Comparison of ENCODE assay signal across 25 mouse cellular contexts in genomic region chr9:23306226-23306625, GRCm38 (mm10).
DNase-seq lines count a peak whose midpoint lies in the region; ATAC-seq and TF ChIP-seq lines count a peak whose summit lies in the region.
"Had no signal": no experiment of that assay in that cellular context is flagged by ENCODE, and none has a peak within 500 bp of the region (broad histone marks: within the 10 kb centered on the region; RNA-seq: fewer than 3 reads in every experiment).

No protein-coding gene starts in this region.

- TF ChIP-seq EP300 in heart, adult 2 months (IDR thresholded peaks at IDR 0.05; ENCODE audit: insufficient read depth, low read depth, low read length) = no peak
- no peak for TF ChIP-seq EP300 in lung, postnatal 0 days (IDR thresholded peaks at IDR 0.05)

- intact Hi-C loops in heart, adult 2 months (cut with DNase I) = no loop called here

- H3K4me1 ChIP-seq in heart, adult 2 months (ENCODE audit: control insufficient read depth, insufficient read depth, low read length) = no peaks in the 10 kb centered on the region
- H3K4me1 ChIP-seq in lung, postnatal 0 days (ENCODE audit: insufficient read depth, low read depth, low read length) = no peaks in the 10 kb centered on the region
- H3K4me1 ChIP-seq: embryonic facial prominence, embryonic 15.5 days had no signal

- TF ChIP-seq CTCF in heart, adult 2 months (IDR thresholded peaks at IDR 0.05) = no peak
- no peak for TF ChIP-seq CTCF in lung, postnatal 0 days (IDR thresholded peaks at IDR 0.05)

- no peaks in the 10 kb centered on the region for H3K27me3 ChIP-seq in heart, adult 2 months (ENCODE audit: control insufficient read depth, insufficient read depth, low read length)
- no peaks in the 10 kb centered on the region for H3K27me3 ChIP-seq in lung, postnatal 0 days (replicated peaks; ENCODE audit: insufficient read depth, low read length)
- H3K27me3 ChIP-seq: embryonic facial prominence, embryonic 12.5 days; heart, embryonic 13.5 days had no signal

- H3K36me3 ChIP-seq in heart, adult 2 months (ENCODE audit: control insufficient read depth, insufficient read depth, low read length) = no peaks in the 10 kb centered on the region
- H3K36me3 ChIP-seq in lung, postnatal 0 days (ENCODE audit: insufficient read depth, low read length) = no peaks in the 10 kb centered on the region
- H3K36me3 ChIP-seq: embryonic facial prominence, embryonic 12.5 days; embryonic facial prominence, embryonic 15.5 days; heart, embryonic 10.5 days; heart, embryonic 13.5 days had no signal

- TF ChIP-seq POLR2A in heart, adult 2 months (IDR thresholded peaks at IDR 0.05; ENCODE audit: insufficient read depth, low read depth, low read length) = no peak

- H3K79me2 ChIP-seq in heart, adult 2 months (replicated peaks; ENCODE audit: control insufficient read depth, insufficient read depth, low read length) = no peaks in the 10 kb centered on the region

- 65% methylated on average over 4 of the region's 4 CpGs for WGBS in heart, adult 2 months
- WGBS in lung, postnatal 0 days = 65% methylated on average over 4 of the region's 4 CpGs

- no peak overlapping the region for H3K4me3 ChIP-seq in heart, adult 2 months
- no peak overlapping the region for H3K4me3 ChIP-seq in lung, postnatal 0 days (ENCODE audit: low read depth, low read length)
- H3K4me3 ChIP-seq: embryonic facial prominence, embryonic 12.5 days; embryonic facial prominence, embryonic 15.5 days; gastrocnemius, adult 2 months; heart, embryonic 10.5 days; heart, embryonic 13.5 days had no signal

- no peak overlapping the region for H3K9ac ChIP-seq in heart, adult 2 months (ENCODE audit: low read depth, low read length)
- no peak overlapping the region for H3K9ac ChIP-seq in lung, postnatal 0 days (replicated peaks; ENCODE audit: low read depth)
- H3K9ac ChIP-seq: embryonic facial prominence, embryonic 12.5 days; embryonic facial prominence, embryonic 15.5 days; forebrain, postnatal 0 days; heart, embryonic 13.5 days; hindbrain, embryonic 14.5 days had no signal

- H3K9me3 ChIP-seq in lung, postnatal 0 days (ENCODE audit: low read length) = no peaks in the 10 kb centered on the region
- H3K9me3 ChIP-seq: embryonic facial prominence, embryonic 12.5 days; embryonic facial prominence, embryonic 15.5 days; heart, embryonic 10.5 days; heart, embryonic 13.5 days had no signal

- no peak overlapping the region for H3K27ac ChIP-seq in heart, adult 2 months
- H3K27ac ChIP-seq in lung, postnatal 0 days (ENCODE audit: low read length) = no peak overlapping the region
- H3K27ac ChIP-seq: embryonic facial prominence, embryonic 12.5 days; embryonic facial prominence, embryonic 15.5 days; gastrocnemius, adult 2 months; heart, embryonic 10.5 days; heart, embryonic 13.5 days; hindbrain, embryonic 14.5 days; hindbrain, postnatal 0 days had no signal

- ATAC-seq in lung, postnatal 0 days = peak; percentile 60
- ATAC-seq: CD4-positive, CD25-positive, alpha-beta regulatory T cell, adult 4 months; forebrain, embryonic 14.5 days; forebrain, postnatal 0 days; hindbrain, postnatal 0 days; inflammation-experienced regulatory T-cells, adult 6 months had no signal

- no peak overlapping the region for H3K4me2 ChIP-seq in lung, postnatal 0 days (replicated peaks; ENCODE audit: low read depth, low read length)
- H3K4me2 ChIP-seq: embryonic facial prominence, embryonic 12.5 days; embryonic facial prominence, embryonic 15.5 days; heart, embryonic 13.5 days; hindbrain, embryonic 14.5 days had no signal

- peak; percentile 54 for DNase-seq in heart, adult 11 months
- DNase-seq in heart, adult 2 months = no peak
- DNase-seq in lung, postnatal 0 days (ENCODE audit: low spot score) = peak; percentile 24
- no peak for DNase-seq in lung, postnatal 14 days
- DNase-seq in testis, postnatal 10 days (ENCODE audit: low spot score) = peak; percentile 46
- DNase-seq in adrenal gland, postnatal 4 days (ENCODE audit: low spot score in 2 of 2) = no peak
- DNase-seq: cerebellum, adult 11-12 months; cerebellum, adult 8-10 months; cerebellum, postnatal 10 days; cerebellum, postnatal 36 days; forebrain, postnatal 0 days; gastrocnemius, adult 2 months; gastrocnemius, postnatal 14 days; heart, adult 18-20 months; heart, postnatal 14 days; heart, postnatal 4 days had no signal

Comparison
In these comparisons a context has a peak if more than half of its experiments do, and no peak if none do; other contexts are left out.
1. DNase-seq: peak in heart, adult 11 months (single experiment), lung, postnatal 0 days (single experiment) and testis, postnatal 10 days (single experiment); none in heart, adult 2 months (0 of 2), lung, postnatal 14 days (single experiment) and adrenal gland, postnatal 4 days (0 of 2).